Mouse (Mus musculus) E14TG2a.4 (cell line): ENCODE data around the gene Zbtb25.

Experiments
- CTCF ChIP-seq: conservative IDR thresholded peaks from 2 replicates; pipeline ENCODE4 v1.5.1; 2014; ENCODE audit warnings: low read length
- POU5F1 ChIP-seq: IDR thresholded peaks from 2 replicates; pipeline ENCODE4 v1.6.1; 2014; ENCODE audit warnings: low read length, borderline replicate concordance

DNA sequence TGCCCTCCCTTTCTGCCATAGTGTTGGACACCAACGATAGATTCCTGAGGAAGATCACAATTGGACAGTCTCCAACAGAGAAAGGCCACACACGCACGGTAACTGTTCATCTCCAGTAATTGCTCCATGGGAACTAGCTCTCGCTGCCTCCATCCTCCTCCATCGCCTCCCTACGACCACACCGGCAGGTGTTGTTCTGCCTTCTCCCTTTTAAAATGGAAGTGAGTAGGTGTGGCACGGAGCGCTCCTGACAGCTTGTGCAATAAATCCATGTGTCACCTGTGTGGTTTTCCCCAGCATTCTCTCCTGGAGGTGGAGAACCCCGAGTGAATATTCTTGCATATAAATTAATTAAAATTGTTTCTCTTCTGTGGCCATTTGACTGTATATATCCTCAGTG lies 69.0 kb downstream of the Zbtb25 start:
- TF ChIP-seq CTCF (no peak), POU5F1 (no peak)
